Mouse (Mus musculus) neural tube, embryonic 11.5 days (tissue): Measurements from ENCODE around the gene Mnt. TPM values are rescaled to one million over a fixed set of nuclear protein-coding genes. Genes with fewer than 3 reads are reported as not detected.

Source experiments
- ATAC-seq: fragments of 200-750 bp; cut with Nextera tagmentation; 2 replicates; pipeline ENCODE4 v1.8.0; 2017; ENCODE audit warnings: moderate number of reproducible peaks, mild to moderate bottlenecking, moderate TSS enrichment, moderate library complexity; ENCODE audit not compliant: insufficient read depth, low FRiP score, low TSS enrichment
- DNase-seq: peaks from one replicate; pipeline ENCODE4 v3.0.0-alpha.2; 2015; ENCODE audit warnings: low spot score
- H3K27ac ChIP-seq: fragments of 300-500 bp; sonication (generic); 2 replicates; pipeline ENCODE4 v1.5.1; 2014; ENCODE audit warnings: low read depth, mild to moderate bottlenecking, low read length
- H3K27me3 ChIP-seq: fragments of 300-500 bp; sonication (generic); 2 replicates; pipeline ENCODE4 v1.6.1; 2014; ENCODE audit warnings: mild to moderate bottlenecking, low read length, mixed read lengths; ENCODE audit not compliant: control insufficient read depth, insufficient read depth
- H3K36me3 ChIP-seq: fragments of 300-500 bp; sonication (generic); 2 replicates; pipeline ENCODE4 v1.6.1; 2014; ENCODE audit warnings: mild to moderate bottlenecking, low read length, moderate library complexity, mixed read lengths; ENCODE audit not compliant: control insufficient read depth, insufficient read depth
- H3K4me1 ChIP-seq: fragments of 300-500 bp; sonication (generic); 2 replicates; pipeline ENCODE4 v1.6.1; 2014; ENCODE audit warnings: low read length, mixed read lengths; ENCODE audit not compliant: control insufficient read depth, insufficient read depth
- H3K4me2 ChIP-seq: fragments of 300-500 bp; sonication (generic); 2 replicates; pipeline ENCODE4 v1.6.1; 2014; ENCODE audit warnings: low read depth, mild to moderate bottlenecking, moderate library complexity
- H3K4me3 ChIP-seq: fragments of 300-500 bp; sonication (generic); 2 replicates; pipeline ENCODE4 v1.5.1; 2014; ENCODE audit warnings: low read depth, low read length
- H3K9ac ChIP-seq: fragments of 300-500 bp; sonication (generic); 2 replicates; pipeline ENCODE4 v1.6.1; 2014; ENCODE audit warnings: mild to moderate bottlenecking, low read length
- H3K9me3 ChIP-seq: fragments of 300-500 bp; sonication (generic); 2 replicates; pipeline ENCODE4 v1.6.1; 2016; ENCODE audit warnings: low read length; ENCODE audit not compliant: control insufficient read depth
- WGBS: fragments of 180-500 bp; shearing (Covaris S2); extraction: QIAGEN DNeasy Blood & Tissue Kit; methylation state at CpG from one replicate; pipeline ENCODE4 v1.1.7; 2014; 5-methylcytosine and 5-hydroxymethylcytosine counted together
- polyA plus RNA-seq: library from polyadenylated mRNA; unstranded; fragments of >200 nt; fragmentation: Nextera tagmentation; extraction: Ambion mirVana; gene quantifications from 2 replicates; pipeline ENCODE4 v1.2.1, GENCODE M21; 2014

The Mnt gene
- polyA plus RNA-seq, 1 experiment from 2014 or later = 6.9 TPM

GRCm38 (mm10) chr11:74835593-74836224 lies 5.0 kb downstream of the Mnt start:
- WGBS = 90% methylated on average over 6 of the region's 6 CpGs
- no peak overlapping the region for H3K4me2 ChIP-seq
- H3K4me3 ChIP-seq = no peak overlapping the region
- H3K9ac ChIP-seq = no peak overlapping the region
- H3K9me3 ChIP-seq = no peaks in the 10 kb centered on the region
- H3K4me1 ChIP-seq = peaks cover 19% of the 10 kb centered on the region
- H3K27ac ChIP-seq = no peak overlapping the region
- H3K36me3 ChIP-seq = no peaks in the 10 kb centered on the region
- no peak for DNase-seq
- H3K27me3 ChIP-seq = no peaks in the 10 kb centered on the region
- no peak for ATAC-seq

DNA sequence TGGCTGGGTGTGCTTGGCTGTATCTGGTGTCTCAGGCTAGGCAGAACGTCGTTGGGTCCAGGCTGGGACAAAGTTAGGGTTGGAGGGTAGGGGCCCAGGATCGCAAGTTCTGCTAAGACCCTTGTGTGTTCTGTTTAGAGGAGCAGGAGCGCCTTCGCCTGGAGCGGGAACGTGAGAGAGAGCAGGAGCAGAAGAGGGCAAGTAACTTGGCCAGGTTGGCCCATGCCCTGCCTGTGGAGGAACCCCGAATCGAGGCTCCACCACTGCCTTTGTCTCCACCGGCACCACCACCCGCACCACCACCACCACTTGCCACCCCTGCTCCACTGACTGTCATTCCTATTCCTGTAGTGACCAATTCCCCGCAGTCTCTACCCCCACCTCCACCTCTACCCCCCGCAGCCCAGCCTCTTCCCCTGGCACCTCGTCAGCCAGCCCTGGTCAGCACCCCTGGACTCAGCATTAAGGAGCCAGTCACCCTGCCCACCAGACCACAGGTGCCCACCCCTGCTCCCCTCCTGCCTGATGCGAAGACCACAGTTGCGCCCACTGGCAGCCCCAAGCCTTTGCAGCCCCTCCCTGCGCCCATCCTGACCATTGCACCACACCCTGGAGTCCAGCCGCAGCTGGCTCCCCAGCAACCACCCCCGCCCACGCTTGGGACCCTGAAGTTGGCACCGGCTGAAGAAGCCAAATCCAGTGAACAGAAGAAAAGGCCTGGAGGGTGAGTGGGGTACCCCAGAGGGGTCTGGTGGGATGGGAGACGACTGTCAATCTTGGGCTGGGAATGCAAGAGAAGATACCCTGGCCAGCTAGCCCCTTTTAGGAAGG lies 5.7 kb downstream of the Mnt start:
- Histone ChIP-seq H3K9ac (no peak overlapping the region), H3K4me1 (peaks cover 19% of the 10 kb centered on the region), H3K4me3 (no peak overlapping the region), H3K36me3 (no peaks in the 10 kb centered on the region), H3K4me2 (no peak overlapping the region), H3K9me3 (no peaks in the 10 kb centered on the region), H3K27ac (no peak overlapping the region), H3K27me3 (no peaks in the 10 kb centered on the region)
- no peak for ATAC-seq
- peak; percentile 6 for DNase-seq
- 93% methylated on average over 22 of the region's 22 CpGs for whole genome bisulfite sequencing

DNA sequence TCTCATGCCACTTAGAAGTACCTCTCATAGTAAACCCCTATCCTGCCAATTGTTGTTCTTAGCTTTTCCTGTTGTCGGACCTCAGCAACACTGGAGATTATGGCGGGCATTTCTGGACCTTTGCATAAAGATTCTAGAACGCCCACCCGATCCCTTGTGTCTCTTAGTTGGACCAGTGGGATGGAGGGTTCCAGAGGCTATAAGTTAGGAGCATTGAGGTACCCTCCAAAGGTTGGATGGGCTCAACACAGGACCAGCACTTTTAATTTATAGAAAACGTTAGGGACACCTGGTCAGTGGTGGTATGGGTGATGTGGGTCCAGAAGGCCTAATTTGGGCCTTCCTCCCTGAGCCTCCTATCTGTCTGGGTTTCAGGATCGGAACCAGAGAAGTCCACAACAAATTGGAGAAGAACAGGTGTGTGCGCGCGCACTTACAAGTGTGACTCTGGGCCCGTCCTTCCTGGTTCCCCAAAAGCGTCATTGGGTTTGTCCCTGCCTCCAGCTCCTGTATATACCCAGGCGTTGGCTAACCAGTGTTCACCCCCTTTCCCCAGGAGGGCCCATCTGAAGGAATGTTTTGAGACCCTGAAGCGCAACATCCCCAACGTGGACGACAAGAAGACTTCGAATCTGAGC lies 6.5 kb downstream of the Mnt start:
- Histone ChIP-seq H3K9ac (peak overlapping the region; percentile 59), H3K27ac (peak overlapping the region; percentile 85), H3K4me1 (peaks cover 19% of the 10 kb centered on the region), H3K4me3 (peak overlapping the region; percentile 54), H3K27me3 (no peaks in the 10 kb centered on the region), H3K4me2 (peak overlapping the region; percentile 85), H3K9me3 (no peaks in the 10 kb centered on the region), H3K36me3 (no peaks in the 10 kb centered on the region)
- 45% methylated on average over 16 of the region's 16 CpGs for WGBS
- DNase-seq = peak; percentile 7
- ATAC-seq = no peak

GRCm38 (mm10) chr11:74837694-74838431 lies 7.1 kb downstream of the Mnt start:
- WGBS = under 1% methylated on average over 54 of the region's 54 CpGs
- DNase-seq = peak; percentile 86
- Histone ChIP-seq H3K4me2 (peak overlapping the region; percentile 85), H3K9me3 (no peaks in the 10 kb centered on the region), H3K36me3 (peaks cover under 1% of the 10 kb centered on the region; the same call in 1 of the 2 replicates), H3K4me3 (peak overlapping the region; percentile 54), H3K27me3 (no peaks in the 10 kb centered on the region), H3K9ac (peak overlapping the region; percentile 59), H3K27ac (peak overlapping the region; percentile 85), H3K4me1 (peaks cover 15% of the 10 kb centered on the region)
- ATAC-seq = peak; percentile 75

- Histone ChIP-seq H3K36me3 (peaks cover 2% of the 10 kb centered on the region; the same call in 1 of the 2 replicates), H3K4me3 (peak overlapping the region; percentile 54), H3K9me3 (no peaks in the 10 kb centered on the region), H3K9ac (peak overlapping the region; percentile 59), H3K4me1 (peaks cover 9% of the 10 kb centered on the region), H3K4me2 (peak overlapping the region; percentile 85), H3K27me3 (no peaks in the 10 kb centered on the region), H3K27ac (peak overlapping the region; percentile 85)
- WGBS = under 1% methylated on average over 33 of the region's 35 CpGs
- peak; percentile 94 for DNase-seq
- ATAC-seq = peak; percentile 67
Observed at GRCm38 (mm10) chr11:74838441-74838840, 7.7 kb downstream of the Mnt start.

GRCm38 (mm10) chr11:74838971-74839370 lies 8.3 kb downstream of the Mnt start:
- ATAC-seq (no peak), DNase-seq (no peak)
- Histone ChIP-seq H3K9me3 (no peaks in the 10 kb centered on the region), H3K4me3 (no peak overlapping the region), H3K27ac (no peak overlapping the region), H3K36me3 (peaks cover 2% of the 10 kb centered on the region; the same call in 1 of the 2 replicates), H3K4me2 (peak overlapping the region; percentile 85), H3K27me3 (no peaks in the 10 kb centered on the region), H3K4me1 (peaks cover 6% of the 10 kb centered on the region), H3K9ac (no peak overlapping the region)
- 49% methylated on average over 6 of the region's 6 CpGs for WGBS

DNA sequence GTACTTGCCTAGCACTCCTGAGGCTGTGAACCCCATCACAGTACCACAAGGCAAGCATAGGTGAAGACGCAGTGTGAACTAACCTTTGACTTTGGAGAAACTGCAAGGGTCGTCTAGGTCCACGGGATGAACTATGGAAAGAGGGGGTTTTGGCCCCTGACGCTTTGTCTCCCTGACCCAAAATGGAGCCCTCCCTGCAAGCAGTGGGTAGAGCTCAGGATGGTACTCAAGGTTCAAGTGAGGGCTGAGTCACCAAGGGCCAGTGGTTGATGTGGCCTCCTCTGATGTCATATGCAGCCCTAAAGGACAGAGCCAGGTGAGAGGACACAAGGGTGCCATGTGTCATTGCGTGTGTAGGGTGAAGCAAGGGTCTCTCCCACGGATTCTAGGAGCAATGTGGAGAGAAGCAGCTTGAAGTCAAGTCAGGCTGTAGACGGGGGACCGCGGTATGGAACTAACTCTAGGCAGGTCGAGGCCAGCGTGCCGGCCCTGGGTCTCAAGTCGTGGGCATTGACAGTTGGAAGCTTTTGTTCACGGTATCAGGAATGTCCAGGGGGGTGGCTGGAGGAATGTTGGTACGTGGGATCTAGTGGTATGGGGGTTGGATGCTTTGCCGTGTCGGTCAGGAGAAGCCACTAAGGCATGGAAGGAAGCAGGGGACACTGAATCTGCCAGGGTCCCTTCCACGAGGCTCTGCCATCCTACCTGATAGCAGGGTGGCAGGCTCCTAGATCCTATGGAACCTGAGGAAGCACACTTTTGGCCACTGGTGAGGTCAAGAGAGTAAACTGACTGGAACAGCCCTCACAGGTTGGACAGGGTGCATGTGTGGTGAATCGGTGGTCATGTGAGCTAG lies 9.4 kb downstream of the Mnt start:
- no peak for ATAC-seq
- Histone ChIP-seq H3K27ac (no peak overlapping the region), H3K27me3 (no peaks in the 10 kb centered on the region), H3K9ac (no peak overlapping the region), H3K9me3 (no peaks in the 10 kb centered on the region), H3K4me2 (no peak overlapping the region), H3K4me1 (peaks cover 6% of the 10 kb centered on the region), H3K36me3 (peaks cover 2% of the 10 kb centered on the region; the same call in 1 of the 2 replicates), H3K4me3 (no peak overlapping the region)
- WGBS = 94% methylated on average over 19 of the region's 19 CpGs
- no peak for DNase-seq
